Mouse (Mus musculus) intestine, postnatal 0 days (tissue): ENCODE results near the gene Diras1. TPM values are rescaled to one million over a fixed set of nuclear protein-coding genes. Genes with fewer than 3 reads are reported as not detected.
A peak's percentile ranks its signal among the peaks of the same experiment; 100 is the strongest.

Experiments used
- ATAC-seq: fragments of 200-750 bp; cut with Nextera tagmentation; 2 replicates; pipeline ENCODE4 v1.8.0; 2017; ENCODE audit warnings: mild to moderate bottlenecking, moderate TSS enrichment, moderate library complexity
- H3K27ac ChIP-seq: fragments of 300-500 bp; sonication (generic); 2 replicates; pipeline ENCODE4 v1.5.1; 2014; ENCODE audit warnings: mild to moderate bottlenecking, low read depth, low read length, moderate library complexity
- H3K27me3 ChIP-seq: fragments of 300-500 bp; sonication (generic); replicated peaks from 2 replicates; pipeline ENCODE4 v1.6.1; 2014; ENCODE audit warnings: low read length, mixed read lengths; ENCODE audit not compliant: control insufficient read depth, insufficient read depth
- H3K36me3 ChIP-seq: fragments of 300-500 bp; sonication (generic); 2 replicates; pipeline ENCODE4 v1.6.1; 2014; ENCODE audit warnings: mild to moderate bottlenecking, moderate library complexity; ENCODE audit not compliant: control insufficient read depth, insufficient read depth
- H3K4me1 ChIP-seq: fragments of 300-500 bp; sonication (generic); replicated peaks from 2 replicates; pipeline ENCODE4 v1.6.1; 2014; ENCODE audit warnings: antibody characterized with exemption, low read length, mixed read lengths; ENCODE audit not compliant: control insufficient read depth, insufficient read depth
- H3K4me2 ChIP-seq: fragments of 300-500 bp; sonication (generic); replicated peaks from 2 replicates; pipeline ENCODE4 v1.6.1; 2014; ENCODE audit warnings: low read depth, mild to moderate bottlenecking, moderate library complexity
- H3K4me3 ChIP-seq: fragments of 300-500 bp; sonication (generic); 2 replicates; pipeline ENCODE4 v1.5.1; 2014; ENCODE audit warnings: low read depth, low read length
- H3K9ac ChIP-seq: fragments of 300-500 bp; sonication (generic); 2 replicates; pipeline ENCODE4 v1.6.1; 2014; ENCODE audit warnings: mild to moderate bottlenecking, low read depth, low read length
- H3K9me3 ChIP-seq: fragments of 300-500 bp; sonication (generic); 2 replicates; pipeline ENCODE4 v1.6.1; 2016; ENCODE audit warnings: mixed run types; ENCODE audit not compliant: control insufficient read depth
- CTCF ChIP-seq: sonication (generic); IDR thresholded peaks from 2 replicates; pipeline ENCODE4 v1.5.1; 2016; ENCODE audit warnings: low read depth, mild to moderate bottlenecking, control low read depth, antibody characterized with exemption, moderate library complexity
- WGBS: fragments of 180-500 bp; shearing (Covaris S2); extraction: QIAGEN DNeasy Blood & Tissue Kit; methylation state at CpG from one replicate; pipeline ENCODE4 v1.1.7; 2014; 5-methylcytosine and 5-hydroxymethylcytosine counted together
- polyA plus RNA-seq: library from polyadenylated mRNA; unstranded; fragments of >200 nt; fragmentation: Nextera tagmentation; extraction: Ambion mirVana; gene quantifications from 2 replicates; pipeline ENCODE4 v1.2.1, GENCODE M21; 2015

Diras1 gene
- polyA plus RNA-seq, 1 experiment from 2014 or later, result 0.91 TPM

DNA sequence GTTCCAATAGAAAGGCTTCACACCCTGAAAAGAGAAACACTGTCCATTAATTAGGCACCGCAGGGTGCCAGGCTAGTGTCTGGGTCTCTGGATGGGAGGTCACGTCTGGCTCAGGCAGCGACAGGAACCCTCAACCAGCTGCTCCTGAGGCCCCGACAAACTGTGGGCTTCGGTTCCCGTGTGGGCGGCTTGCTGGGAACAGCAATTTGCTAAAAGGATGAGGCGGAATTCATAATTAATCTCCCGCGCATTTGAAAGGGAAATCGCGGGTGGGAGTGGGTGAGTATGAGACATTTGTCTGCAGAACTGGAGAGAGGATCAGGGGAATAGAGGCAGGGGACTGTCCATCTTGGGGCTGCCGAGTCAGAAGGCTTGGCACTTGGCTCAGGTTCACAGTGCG is 27.4 kb downstream of the Diras1 start:
- Histone ChIP-seq H3K9ac (no peak overlapping the region), H3K4me2 (no peak overlapping the region), H3K27me3 (0 out of 2 replicates have a peak, but pooled peaks cover 9% of the 10 kb centered on the region), H3K27ac (no peak overlapping the region), H3K4me3 (no peak overlapping the region), H3K4me1 (no peaks in the 10 kb centered on the region), H3K9me3 (no peaks in the 10 kb centered on the region), H3K36me3 (no peaks in the 10 kb centered on the region)
- no peak for ATAC-seq
- WGBS, result 43% methylated on average over 14 of the region's 14 CpGs
- no peak for TF ChIP-seq CTCF

DNA sequence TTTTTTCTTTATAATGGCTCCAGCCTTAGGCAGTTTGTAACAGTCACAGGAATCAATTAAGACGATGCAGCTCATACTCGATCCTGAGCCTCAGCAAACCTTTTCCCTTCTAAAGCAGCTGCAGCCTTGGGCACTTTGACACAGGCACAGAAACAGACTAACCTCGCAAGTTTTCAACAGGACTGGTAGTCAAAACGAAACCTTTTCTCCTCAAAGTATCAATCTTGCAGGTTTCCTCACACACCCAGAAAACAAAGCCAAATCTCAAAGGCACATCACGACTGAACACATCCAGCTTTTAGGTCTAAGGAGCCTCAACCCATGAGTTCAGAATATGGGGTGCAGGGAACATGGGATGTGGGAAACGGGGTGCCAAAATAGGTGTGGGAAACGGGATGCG is 28.1 kb downstream of the Diras1 start:
- WGBS, result 83% methylated on average over 8 of the region's 8 CpGs
- H3K9me3 ChIP-seq, result no peaks in the 10 kb centered on the region
- no peak overlapping the region for H3K9ac ChIP-seq
- ATAC-seq, result no peak
- H3K4me3 ChIP-seq, result no peak overlapping the region
- TF ChIP-seq CTCF, result no peak
- no peak overlapping the region for H3K27ac ChIP-seq
- H3K4me2 ChIP-seq, result no peak overlapping the region
- H3K36me3 ChIP-seq, result no peaks in the 10 kb centered on the region
- 0 out of 2 replicates have a peak, but pooled peaks cover 9% of the 10 kb centered on the region for H3K27me3 ChIP-seq
- H3K4me1 ChIP-seq, result no peaks in the 10 kb centered on the region

- WGBS, result 93% methylated on average over 8 of the region's 8 CpGs
- H3K4me1 ChIP-seq, result no peaks in the 10 kb centered on the region
- no peak overlapping the region for H3K9ac ChIP-seq
- H3K4me3 ChIP-seq, result no peak overlapping the region
- 0 out of 2 replicates have a peak, but pooled peaks cover 9% of the 10 kb centered on the region for H3K27me3 ChIP-seq
- TF ChIP-seq CTCF, result no peak
- H3K4me2 ChIP-seq, result no peak overlapping the region
- no peak overlapping the region for H3K27ac ChIP-seq
- no peaks in the 10 kb centered on the region for H3K9me3 ChIP-seq
- no peaks in the 10 kb centered on the region for H3K36me3 ChIP-seq
- no peak for ATAC-seq
Observed at GRCm38 (mm10) chr10:80996501-80996900, 29.0 kb downstream of the Diras1 start.

GRCm38 (mm10) chr10:80995091-80995632 is 30.3 kb downstream of the Diras1 start:
- ATAC-seq, result peak; percentile 15; the same call in 1 of the 2 replicates
- no peak overlapping the region; the same call in 1 of the 2 replicates for H3K4me3 ChIP-seq
- peak; percentile 100 for TF ChIP-seq CTCF
- 12% methylated on average over 21 of the region's 21 CpGs for WGBS
- 0 out of 2 replicates have a peak, but pooled peaks cover 9% of the 10 kb centered on the region for H3K27me3 ChIP-seq
- no peak overlapping the region for H3K27ac ChIP-seq
- 0 out of 2 replicates have a peak overlapping the region, but pooled peaks have one; percentile 21 for H3K4me2 ChIP-seq
- H3K9me3 ChIP-seq, result no peaks in the 10 kb centered on the region
- no peak overlapping the region for H3K9ac ChIP-seq
- no peaks in the 10 kb centered on the region for H3K36me3 ChIP-seq
- no peaks in the 10 kb centered on the region for H3K4me1 ChIP-seq

GRCm38 (mm10) chr10:80994621-80995020 is 30.8 kb downstream of the Diras1 start:
- no peak for ATAC-seq
- Histone ChIP-seq H3K27ac (no peak overlapping the region), H3K9me3 (no peaks in the 10 kb centered on the region), H3K9ac (no peak overlapping the region), H3K4me1 (no peaks in the 10 kb centered on the region), H3K27me3 (0 out of 2 replicates have a peak, but pooled peaks cover 9% of the 10 kb centered on the region), H3K4me2 (no peak overlapping the region), H3K4me3 (no peak overlapping the region; the same call in 1 of the 2 replicates), H3K36me3 (no peaks in the 10 kb centered on the region)
- WGBS, result 56% methylated on average over 4 of the region's 4 CpGs
- no peak for TF ChIP-seq CTCF

DNA sequence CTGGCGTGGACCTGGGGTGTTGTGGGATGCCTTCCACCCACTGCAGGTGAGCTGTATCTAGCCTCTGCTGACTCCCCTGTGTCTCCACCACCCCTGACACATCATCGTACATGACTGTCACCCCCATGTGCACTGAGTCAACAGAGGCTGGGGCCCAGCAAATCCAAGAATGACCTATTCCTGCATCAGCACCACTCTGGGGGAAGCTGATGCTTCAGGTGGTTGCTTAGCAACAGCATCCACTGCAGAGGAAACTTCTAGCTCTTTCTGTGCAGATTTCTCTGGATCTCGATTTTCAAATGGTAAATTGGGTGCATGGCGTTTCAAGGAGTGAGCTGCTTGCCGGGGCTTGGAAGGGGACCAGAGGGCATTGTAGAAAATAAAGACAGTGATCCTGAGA is 32.2 kb downstream of the Diras1 start:
- no peak overlapping the region for H3K27ac ChIP-seq
- no peaks in the 10 kb centered on the region for H3K9me3 ChIP-seq
- H3K4me3 ChIP-seq, result no peak overlapping the region
- no peaks in the 10 kb centered on the region for H3K36me3 ChIP-seq
- H3K9ac ChIP-seq, result no peak overlapping the region
- no peaks in the 10 kb centered on the region for H3K4me1 ChIP-seq
- 71% methylated on average over 5 of the region's 5 CpGs for WGBS
- TF ChIP-seq CTCF, result no peak
- no peak overlapping the region for H3K4me2 ChIP-seq
- no peak for ATAC-seq
- 0 out of 2 replicates have a peak, but pooled peaks cover 8% of the 10 kb centered on the region for H3K27me3 ChIP-seq
